Mouse (Mus musculus) monocyte, adult 2 months (primary cell): Measurements from ENCODE around the gene Ost4.

Experiments used
- DNase-seq, 2 experiments: peaks; one replicate each; pipeline ENCODE4 v3.0.0; 2022; ENCODE audit warnings: low spot score in 2 of 2, low read depth in 1 of 2

Ost4 gene

GRCm38 (mm10) chr5:30856124-30856523 lies 51.5 kb downstream of the Ost4 start:
- no peak for DNase-seq
